Mouse (Mus musculus): ENCODE results near the gene Inpp5b.

GRCm38 (mm10) chr4:124709961-124710446 is 31.6 kb upstream of the Inpp5b start:
- no peak for TF ChIP-seq CTCF (conservative IDR thresholded peaks at IDR 0.05; ENCODE audit: insufficient read depth, insufficient read length, low read depth, low read length)
- no peak for TF ChIP-seq POLR2A (IDR thresholded peaks at IDR 0.05; ENCODE audit: low read depth, low read length)

Data from kidney, adult 2 months (tissue).